Mouse (Mus musculus): ENCODE measurements around the gene Qtrt2.

Gene Qtrt2

GRCm38 (mm10) chr16:43926341-43926859, at the start of gene Qtrt2:
Gene Qtrt2 (minus strand): TSS chr16:43926809.
- DNase-seq (ENCODE audit: low read depth, low spot score): no peak

- no peak for DNase-seq (ENCODE audit: low read depth, low spot score)
Observed at GRCm38 (mm10) chr16:43973606-43974220, 47.1 kb upstream of the Qtrt2 start.

- DNase-seq (ENCODE audit: low read depth, low spot score): no peak
Observed at GRCm38 (mm10) chr16:43973147-43973546, 46.5 kb upstream of the Qtrt2 start.

- DNase-seq (ENCODE audit: low read depth, low spot score): no peak
Observed at GRCm38 (mm10) chr16:43972391-43972790, 45.8 kb upstream of the Qtrt2 start.

DNA sequence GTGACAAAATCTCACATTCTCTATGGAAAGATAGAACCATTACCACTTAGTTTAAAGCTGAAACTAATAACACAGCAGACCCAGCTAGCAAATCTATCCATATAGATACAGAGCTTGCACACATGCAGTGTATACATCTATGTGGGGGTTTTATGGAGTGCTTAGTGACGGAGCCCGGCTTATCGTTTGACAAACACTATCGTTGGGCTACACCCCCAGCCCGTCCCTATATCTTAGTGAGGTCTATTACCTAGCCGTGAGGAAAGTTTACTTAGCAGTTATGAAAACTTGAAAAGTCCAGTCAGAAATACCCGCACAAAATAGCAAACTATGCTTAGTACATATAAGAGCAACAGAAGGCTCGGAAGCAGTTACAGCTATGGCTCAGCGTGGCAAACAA, 45.1 kb upstream of the Qtrt2 start:
- DNase-seq (ENCODE audit: low read depth, low spot score): no peak

GRCm38 (mm10) chr16:43971189-43971588, 44.6 kb upstream of the Qtrt2 start:
- DNase-seq (ENCODE audit: low read depth, low spot score): no peak

DNA sequence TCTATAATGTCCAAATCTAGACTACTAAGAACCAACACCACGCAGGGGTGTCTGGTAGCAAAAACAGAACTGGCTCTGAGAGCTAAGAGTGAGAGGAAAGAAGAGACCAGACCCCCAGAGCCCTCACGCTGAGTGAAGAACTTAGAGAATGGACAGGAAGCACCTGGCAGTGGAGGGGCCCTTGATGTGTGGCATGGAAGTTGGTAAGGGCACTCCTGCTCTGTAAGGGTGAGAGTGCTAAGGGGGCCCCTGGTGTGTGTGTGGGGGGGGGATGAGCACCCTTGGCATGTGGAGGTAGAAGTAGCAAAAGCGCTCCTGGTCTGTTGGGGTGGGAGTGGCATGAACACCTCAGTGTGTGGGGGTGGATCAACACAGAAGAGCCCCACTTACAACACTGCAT, 43.8 kb upstream of the Qtrt2 start:
- DNase-seq (ENCODE audit: low read depth, low spot score): no peak

GRCm38 (mm10) chr16:43965781-43966389, 39.3 kb upstream of the Qtrt2 start:
- DNase-seq (ENCODE audit: low read depth, low spot score): no peak

DNA sequence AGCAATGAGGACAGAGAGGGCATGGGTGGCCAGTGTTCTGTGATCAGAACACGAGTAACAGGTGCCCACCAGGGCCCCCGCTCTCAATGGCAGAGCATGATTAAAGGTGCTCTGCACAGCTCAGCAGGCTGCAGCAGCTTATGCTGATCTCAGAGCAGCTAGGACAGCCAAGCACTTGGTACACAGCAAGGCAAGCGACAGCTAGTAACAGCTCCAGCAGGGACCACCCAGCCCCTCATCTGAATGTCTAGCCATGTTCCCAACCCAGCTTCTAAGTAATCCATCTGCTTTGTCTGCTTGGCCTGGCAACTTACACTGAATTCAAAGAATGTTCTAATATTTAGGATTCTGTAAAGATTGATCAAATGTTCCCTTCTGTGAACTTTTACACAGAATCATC, 37.2 kb upstream of the Qtrt2 start:
- no peak for DNase-seq (ENCODE audit: low read depth, low spot score)

DNA sequence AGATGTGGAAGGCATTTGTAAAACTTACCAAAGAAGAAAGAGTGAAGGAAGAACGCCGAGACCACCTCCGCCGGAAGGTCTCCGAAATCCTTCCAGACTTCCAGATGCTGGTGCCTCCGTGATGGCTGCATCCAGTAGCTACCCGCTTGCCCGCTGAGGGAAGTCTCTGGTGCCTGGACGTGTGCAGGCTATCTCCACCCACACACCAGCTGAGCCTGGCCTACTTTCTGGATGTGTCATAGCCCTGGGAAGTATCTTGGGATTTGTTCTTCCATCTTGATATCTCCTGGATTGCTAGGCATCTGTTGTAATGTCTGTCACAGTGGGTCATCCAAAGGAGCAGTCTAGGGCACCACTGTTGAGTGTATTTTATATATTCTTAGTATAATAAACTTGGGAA, 36.7 kb upstream of the Qtrt2 start:
- DNase-seq (ENCODE audit: low read depth, low spot score): no peak

DNA sequence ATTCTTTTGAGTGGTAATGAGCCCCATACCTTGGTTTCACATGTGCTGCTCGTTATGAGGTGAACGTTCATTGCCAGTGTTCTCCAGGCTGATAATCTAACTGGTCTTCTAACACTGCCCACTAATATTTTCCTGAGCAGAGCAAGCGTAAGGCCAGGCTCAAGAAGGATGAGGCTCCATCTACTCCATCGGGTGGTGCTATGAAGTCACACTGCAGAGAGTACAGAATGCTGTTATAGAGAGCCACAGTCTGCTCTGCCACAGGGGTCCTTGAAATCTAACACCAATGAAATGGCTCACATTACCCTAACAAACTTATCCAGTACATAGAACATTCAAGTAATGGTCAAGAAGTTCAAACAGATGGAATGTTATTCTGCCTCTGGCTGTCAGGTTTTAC, 31.4 kb upstream of the Qtrt2 start:
- DNase-seq (ENCODE audit: low read depth, low spot score): no peak

GRCm38 (mm10) chr16:43954913-43955312, 28.3 kb upstream of the Qtrt2 start:
- DNase-seq (ENCODE audit: low read depth, low spot score): no peak

GRCm38 (mm10) chr16:43951591-43951990, 25.0 kb upstream of the Qtrt2 start:
- DNase-seq (ENCODE audit: low read depth, low spot score): no peak

DNA sequence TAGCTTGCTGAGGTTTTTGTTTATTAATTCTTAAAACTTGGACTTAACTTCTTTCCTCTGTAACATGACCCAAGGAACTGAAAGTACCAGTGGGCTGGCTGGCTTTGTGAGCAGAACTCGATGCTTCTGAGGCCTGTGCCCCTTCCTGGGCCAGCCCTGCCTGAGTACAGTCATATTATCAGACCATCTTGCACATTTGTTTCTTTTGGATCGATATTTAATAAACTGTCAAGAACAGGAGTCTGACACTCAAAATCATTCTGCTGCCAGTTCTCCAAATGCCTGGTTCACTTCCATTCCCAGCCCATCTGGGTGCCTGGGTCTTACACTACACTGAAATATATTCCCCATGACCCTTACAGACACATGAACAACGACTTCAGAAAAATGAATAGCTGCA, 19.3 kb upstream of the Qtrt2 start:
- DNase-seq (ENCODE audit: low read depth, low spot score): no peak

DNA sequence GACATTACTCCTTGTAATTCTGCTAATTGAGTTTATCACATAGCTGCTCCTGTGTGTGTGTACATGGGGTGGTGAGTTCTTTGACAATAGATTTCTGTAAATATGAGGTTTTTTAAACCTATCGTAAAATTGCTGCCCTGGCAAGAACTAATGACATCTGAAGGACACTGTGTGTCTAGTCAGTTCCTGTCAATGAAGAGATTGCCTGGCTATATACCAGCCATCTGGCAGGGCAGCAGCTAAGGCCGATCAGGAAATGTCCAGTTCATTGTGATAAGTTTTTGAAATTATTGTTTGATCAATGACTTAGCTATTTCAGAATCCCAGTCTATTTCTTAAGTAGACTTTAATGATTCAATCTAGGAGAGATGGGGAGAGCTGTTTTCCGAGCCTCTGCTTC, 18.7 kb upstream of the Qtrt2 start:
- no peak for DNase-seq (ENCODE audit: low read depth, low spot score)

DNA sequence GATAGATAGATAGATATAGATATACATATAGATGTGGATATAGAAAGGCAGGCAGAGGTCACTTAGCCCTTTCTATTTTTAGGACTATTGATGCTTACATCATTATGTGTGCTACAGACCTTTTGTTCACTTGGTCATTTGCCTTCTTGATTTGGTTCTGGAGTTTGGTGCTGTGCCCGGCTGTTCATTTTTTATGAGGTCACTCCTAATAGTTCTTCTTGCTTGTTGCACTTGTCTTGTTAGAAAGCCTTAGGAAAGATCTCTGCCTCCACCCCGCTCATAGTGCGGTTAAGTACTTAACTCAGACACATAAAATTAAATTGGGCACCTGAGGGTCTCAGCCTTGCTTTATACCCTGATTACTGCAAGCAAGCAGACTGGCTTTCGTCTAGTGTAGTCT, 14.2 kb upstream of the Qtrt2 start:
- DNase-seq (ENCODE audit: low read depth, low spot score): no peak

GRCm38 (mm10) chr16:43935892-43936291, 9.3 kb upstream of the Qtrt2 start:
- DNase-seq (ENCODE audit: low read depth, low spot score): no peak

- DNase-seq (ENCODE audit: low read depth, low spot score): no peak
Observed at GRCm38 (mm10) chr16:43935367-43935766, 8.8 kb upstream of the Qtrt2 start.

GRCm38 (mm10) chr16:43934856-43935255, 8.2 kb upstream of the Qtrt2 start:
- no peak for DNase-seq (ENCODE audit: low read depth, low spot score)

DNA sequence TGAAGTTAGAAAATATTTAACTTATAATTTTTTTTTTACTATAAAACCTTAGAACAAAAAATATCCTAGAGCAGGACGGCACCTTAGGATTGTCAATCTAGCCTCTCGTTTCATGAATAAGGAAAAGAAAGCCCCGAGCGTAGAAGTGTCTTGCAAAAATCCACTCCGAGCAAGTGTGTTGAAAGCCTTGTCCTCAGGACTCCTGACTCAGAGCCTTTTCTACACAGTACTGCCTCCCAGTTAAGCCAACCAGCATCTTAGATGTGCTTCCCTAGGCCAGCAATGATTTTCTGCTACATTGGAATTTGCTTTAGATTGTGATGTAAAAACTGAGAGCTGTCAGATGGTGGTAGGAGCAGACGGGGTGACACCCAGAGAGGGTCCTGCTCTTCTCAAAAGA, 6.4 kb upstream of the Qtrt2 start:
- DNase-seq (ENCODE audit: low read depth, low spot score): no peak

DNA sequence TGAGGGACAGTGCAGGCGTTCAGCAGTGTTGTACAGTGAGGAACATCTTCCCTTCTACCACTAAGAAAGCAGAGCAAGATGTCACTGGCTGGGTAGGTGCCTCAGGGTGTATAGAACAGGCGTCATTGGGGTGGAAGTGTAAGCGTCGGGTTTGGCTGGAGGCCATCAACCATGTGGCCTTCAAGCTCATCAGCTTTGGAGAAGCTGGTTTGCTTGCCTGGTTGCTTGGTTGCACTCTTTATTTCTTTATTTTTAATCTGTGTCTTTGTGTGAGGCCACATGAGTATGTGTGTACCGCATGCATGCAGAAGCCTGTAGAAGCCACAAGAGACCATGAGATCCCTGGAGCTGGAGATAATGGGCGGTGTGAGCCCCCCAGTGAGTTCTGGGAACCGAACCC, 5.7 kb upstream of the Qtrt2 start:
- no peak for DNase-seq (ENCODE audit: low read depth, low spot score)

- no peak for DNase-seq (ENCODE audit: low read depth, low spot score)
Observed at GRCm38 (mm10) chr16:43931502-43931901, 4.9 kb upstream of the Qtrt2 start.

GRCm38 (mm10) chr16:43930577-43930976, 4.0 kb upstream of the Qtrt2 start:
- DNase-seq (ENCODE audit: low read depth, low spot score): no peak

DNA sequence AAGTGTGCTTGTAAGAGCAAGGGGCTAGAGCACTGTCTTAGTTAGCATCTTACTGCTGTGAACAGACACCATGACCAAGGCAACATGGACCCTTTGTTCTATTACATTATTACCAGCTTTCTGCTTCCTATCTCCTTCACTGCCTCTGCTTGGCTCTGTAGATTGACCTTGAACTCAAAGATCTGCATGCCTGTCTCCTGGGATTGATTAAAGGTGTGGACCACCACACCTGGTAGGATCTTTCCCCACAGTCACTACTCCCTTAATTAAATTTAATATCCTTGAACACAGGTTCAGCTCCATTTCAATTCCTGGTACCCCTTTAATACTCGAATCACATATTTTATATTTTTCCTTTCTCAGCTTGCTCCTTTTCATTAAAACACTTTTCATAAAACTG, 763 bp downstream of the Qtrt2 start:
- no peak for DNase-seq (ENCODE audit: low read depth, low spot score)

Data from retina, adult 2 months (tissue).